Mouse (Mus musculus) hindbrain, embryonic 14.5 days (tissue): ENCODE data around the gene Hnrnph2. TPM values are rescaled to one million over a fixed set of nuclear protein-coding genes. Genes with fewer than 3 reads are reported as not detected.

Experiments
- ATAC-seq: fragments of 200-750 bp; cut with Nextera tagmentation; 2 replicates; pipeline ENCODE4 v1.8.0; 2017; ENCODE audit warnings: moderate number of reproducible peaks, mild to moderate bottlenecking, moderate TSS enrichment, moderate library complexity; ENCODE audit not compliant: low FRiP score
- DNase-seq: peaks from one replicate; pipeline ENCODE4 v3.0.0-alpha.2; 2015; ENCODE audit warnings: low spot score
- H3K27ac ChIP-seq: fragments of 300-500 bp; sonication (generic); 2 replicates; pipeline ENCODE4 v1.5.1; 2014; ENCODE audit warnings: mild to moderate bottlenecking, moderate library complexity
- H3K27me3 ChIP-seq: fragments of 300-500 bp; sonication (generic); 2 replicates; pipeline ENCODE4 v1.6.1; 2014; ENCODE audit warnings: mild to moderate bottlenecking, low read length, mixed read lengths; ENCODE audit not compliant: control insufficient read depth, insufficient read depth
- H3K36me3 ChIP-seq: fragments of 300-500 bp; sonication (generic); replicated peaks from 2 replicates; pipeline ENCODE4 v1.6.1; 2014; ENCODE audit not compliant: control insufficient read depth, insufficient read depth
- H3K4me1 ChIP-seq: fragments of 300-500 bp; sonication (generic); replicated peaks from 2 replicates; pipeline ENCODE4 v1.6.1; 2014; ENCODE audit warnings: antibody characterized with exemption, low read length, mixed read lengths; ENCODE audit not compliant: control insufficient read depth, insufficient read depth
- H3K4me2 ChIP-seq: fragments of 300-500 bp; sonication (generic); replicated peaks from 2 replicates; pipeline ENCODE4 v1.6.1; 2014; ENCODE audit warnings: mild to moderate bottlenecking, moderate library complexity
- H3K4me3 ChIP-seq: fragments of 300-500 bp; sonication (generic); replicated peaks from 2 replicates; pipeline ENCODE4 v1.5.1; 2014; ENCODE audit warnings: mild to moderate bottlenecking, low read length
- H3K9ac ChIP-seq: fragments of 300-500 bp; sonication (generic); 2 replicates; pipeline ENCODE4 v1.6.1; 2014
- H3K9me3 ChIP-seq: fragments of 300-500 bp; sonication (generic); 2 replicates; pipeline ENCODE4 v1.6.1; 2016; ENCODE audit warnings: low read length; ENCODE audit not compliant: control insufficient read depth
- WGBS: fragments of 180-500 bp; shearing (Covaris S2); extraction: QIAGEN DNeasy Blood & Tissue Kit; methylation state at CpG from one replicate; pipeline ENCODE4 v1.1.7; 2014; 5-methylcytosine and 5-hydroxymethylcytosine counted together
- polyA plus RNA-seq: library from polyadenylated mRNA; unstranded; fragments of >200 nt; fragmentation: Nextera tagmentation; extraction: Ambion mirVana; gene quantifications from 2 replicates; pipeline ENCODE4 v1.2.1, GENCODE M21; 2014

Hnrnph2 gene
- polyA plus RNA-seq, 1 experiment from 2014 or later = 90.2 TPM

GRCm38 (mm10) chrX:134609472-134609871 is 8.5 kb downstream of the Hnrnph2 start:
- no peak overlapping the region for H3K4me3 ChIP-seq
- ATAC-seq = no peak
- peak; percentile 72 for DNase-seq

GRCm38 (mm10) chrX:134610984-134611383 is 10.0 kb downstream of the Hnrnph2 start:
- H3K27me3 ChIP-seq = no peaks in the 10 kb centered on the region
- WGBS = 86% methylated on average over 4 of the region's 4 CpGs
- DNase-seq = no peak
- no peaks in the 10 kb centered on the region for H3K9me3 ChIP-seq
- no peak overlapping the region for H3K4me2 ChIP-seq
- 0 out of 2 replicates have a peak, but pooled peaks cover 4% of the 10 kb centered on the region for H3K36me3 ChIP-seq
- ATAC-seq = no peak
- no peak overlapping the region for H3K4me3 ChIP-seq
- no peak overlapping the region for H3K27ac ChIP-seq
- H3K4me1 ChIP-seq = no peaks in the 10 kb centered on the region
- H3K9ac ChIP-seq = no peak overlapping the region

More at GRCm38 (mm10) chrX:134609472-134609871, 8.5 kb downstream of the Hnrnph2 start:
- Histone ChIP-seq H3K4me1 (no peaks in the 10 kb centered on the region), H3K27me3 (no peaks in the 10 kb centered on the region), H3K27ac (no peak overlapping the region), H3K36me3 (0 out of 2 replicates have a peak, but pooled peaks cover 4% of the 10 kb centered on the region), H3K9ac (no peak overlapping the region), H3K4me2 (no peak overlapping the region), H3K9me3 (no peaks in the 10 kb centered on the region)
- 42% methylated on average over 4 of the region's 4 CpGs for WGBS

GRCm38 (mm10) chrX:134612285-134612959 is 11.4 kb downstream of the Hnrnph2 start:
- H3K9me3 ChIP-seq = no peaks in the 10 kb centered on the region
- DNase-seq = peak; percentile 61
- peak overlapping the region; percentile 73 for H3K27ac ChIP-seq
- H3K4me1 ChIP-seq = no peaks in the 10 kb centered on the region
- WGBS = 22% methylated on average over 15 of the region's 15 CpGs
- H3K36me3 ChIP-seq = 0 out of 2 replicates have a peak, but pooled peaks cover under 1% of the 10 kb centered on the region
- peak overlapping the region; percentile 27 for H3K4me3 ChIP-seq
- peak; percentile 88 for ATAC-seq
- H3K4me2 ChIP-seq = peak overlapping the region; percentile 52
- peak overlapping the region; percentile 58 for H3K9ac ChIP-seq
- no peaks in the 10 kb centered on the region for H3K27me3 ChIP-seq

GRCm38 (mm10) chrX:134614306-134614705 is 13.3 kb downstream of the Hnrnph2 start:
- no peak overlapping the region for H3K4me3 ChIP-seq
- no peak for DNase-seq
- no peak overlapping the region for H3K4me2 ChIP-seq
- no peak for ATAC-seq
- 61% methylated on average over 2 of the region's 2 CpGs for WGBS
- no peaks in the 10 kb centered on the region for H3K9me3 ChIP-seq
- no peaks in the 10 kb centered on the region for H3K36me3 ChIP-seq
- no peak overlapping the region for H3K9ac ChIP-seq
- no peaks in the 10 kb centered on the region for H3K27me3 ChIP-seq
- no peaks in the 10 kb centered on the region for H3K4me1 ChIP-seq
- no peak overlapping the region for H3K27ac ChIP-seq

- H3K27ac ChIP-seq = peak overlapping the region; percentile 82
- H3K36me3 ChIP-seq = no peaks in the 10 kb centered on the region
- H3K4me2 ChIP-seq = 0 out of 2 replicates have a peak overlapping the region, but pooled peaks have one; percentile 4
- no peak for ATAC-seq
- DNase-seq = no peak
- H3K9me3 ChIP-seq = no peaks in the 10 kb centered on the region
- H3K9ac ChIP-seq = peak overlapping the region; percentile 31
- H3K27me3 ChIP-seq = no peaks in the 10 kb centered on the region
- no peak overlapping the region for H3K4me3 ChIP-seq
- 22% methylated on average over 9 of the region's 9 CpGs for WGBS
- H3K4me1 ChIP-seq = peaks cover 11% of the 10 kb centered on the region; the same call in 1 of the 2 replicates
Measured at GRCm38 (mm10) chrX:134619695-134620094, 18.7 kb downstream of the Hnrnph2 start.

- no peak overlapping the region for H3K4me3 ChIP-seq
- H3K36me3 ChIP-seq = no peaks in the 10 kb centered on the region
- H3K27me3 ChIP-seq = no peaks in the 10 kb centered on the region
- H3K9me3 ChIP-seq = no peaks in the 10 kb centered on the region
- peak overlapping the region; percentile 44; the same call in 1 of the 2 replicates for H3K9ac ChIP-seq
- peak; percentile 82 for ATAC-seq
- H3K4me1 ChIP-seq = peaks cover 11% of the 10 kb centered on the region; the same call in 1 of the 2 replicates
- WGBS = 29% methylated on average over 8 of the region's 8 CpGs
- H3K4me2 ChIP-seq = no peak overlapping the region
- peak; percentile 40 for DNase-seq
- H3K27ac ChIP-seq = peak overlapping the region; percentile 82
Measured at GRCm38 (mm10) chrX:134620254-134620865, 19.4 kb downstream of the Hnrnph2 start.

- DNase-seq (no peak), ATAC-seq (no peak)
- Histone ChIP-seq H3K27ac (no peak overlapping the region), H3K4me1 (peaks cover 11% of the 10 kb centered on the region; the same call in 1 of the 2 replicates), H3K4me3 (no peak overlapping the region), H3K9me3 (no peaks in the 10 kb centered on the region), H3K27me3 (no peaks in the 10 kb centered on the region), H3K9ac (no peak overlapping the region), H3K4me2 (no peak overlapping the region), H3K36me3 (no peaks in the 10 kb centered on the region)
- WGBS = 78% methylated on average over 3 of the region's 3 CpGs
Measured at GRCm38 (mm10) chrX:134621685-134622084, 20.7 kb downstream of the Hnrnph2 start.

- ATAC-seq (no peak), DNase-seq (no peak)
- H3K27me3 ChIP-seq = no peaks in the 10 kb centered on the region
- no peak overlapping the region for H3K9ac ChIP-seq
- H3K27ac ChIP-seq = no peak overlapping the region
- no peaks in the 10 kb centered on the region for H3K36me3 ChIP-seq
- 89% methylated on average over 4 of the region's 4 CpGs for WGBS
- H3K4me1 ChIP-seq = peaks cover 11% of the 10 kb centered on the region; the same call in 1 of the 2 replicates
- no peak overlapping the region for H3K4me2 ChIP-seq
- H3K4me3 ChIP-seq = no peak overlapping the region
- no peaks in the 10 kb centered on the region for H3K9me3 ChIP-seq
Measured at GRCm38 (mm10) chrX:134623350-134623749, 22.4 kb downstream of the Hnrnph2 start.

GRCm38 (mm10) chrX:134628200-134628599 is 27.2 kb downstream of the Hnrnph2 start:
- ATAC-seq = no peak
- Histone ChIP-seq H3K27ac (no peak overlapping the region), H3K36me3 (no peaks in the 10 kb centered on the region), H3K4me2 (no peak overlapping the region), H3K9ac (no peak overlapping the region), H3K4me3 (no peak overlapping the region), H3K9me3 (no peaks in the 10 kb centered on the region), H3K4me1 (no peaks in the 10 kb centered on the region), H3K27me3 (no peaks in the 10 kb centered on the region)
- DNase-seq = no peak
- 84% methylated on average over 2 of the region's 2 CpGs for WGBS
